Mouse (Mus musculus) liver, embryonic 11.5 days (tissue): ENCODE results near the gene Vps26b. TPM values are rescaled to one million over a fixed set of nuclear protein-coding genes. Genes with fewer than 3 reads are reported as not detected.

Experiments used
- ATAC-seq: fragments of 200-750 bp; cut with Nextera tagmentation; replicated peaks from 2 replicates; pipeline ENCODE4 v1.8.0; 2017; ENCODE audit warnings: moderate number of reproducible peaks, mild to moderate bottlenecking, moderate TSS enrichment, moderate library complexity; ENCODE audit not compliant: low FRiP score
- DNase-seq: peaks from one replicate; pipeline ENCODE4 v3.0.0-alpha.2; 2017; ENCODE audit warnings: low spot score
- H3K27ac ChIP-seq: fragments of 300-500 bp; sonication (generic); 2 replicates; pipeline ENCODE4 v1.5.1; 2014; ENCODE audit warnings: mild to moderate bottlenecking, low read depth, low read length, control low read depth
- H3K27me3 ChIP-seq: fragments of 300-500 bp; sonication (generic); replicated peaks from 2 replicates; pipeline ENCODE4 v1.6.1; 2014; ENCODE audit warnings: low read length, mixed read lengths; ENCODE audit not compliant: control insufficient read depth, insufficient read depth
- H3K36me3 ChIP-seq: fragments of 300-500 bp; sonication (generic); 2 replicates; pipeline ENCODE4 v1.6.1; 2014; ENCODE audit warnings: mild to moderate bottlenecking, low read length, moderate library complexity, mixed read lengths; ENCODE audit not compliant: control insufficient read depth, insufficient read depth
- H3K4me1 ChIP-seq: fragments of 300-500 bp; sonication (generic); replicated peaks from 2 replicates; pipeline ENCODE4 v1.6.1; 2014; ENCODE audit warnings: low read length, mixed read lengths; ENCODE audit not compliant: control insufficient read depth, insufficient read depth
- H3K4me2 ChIP-seq: fragments of 300-500 bp; sonication (generic); 2 replicates; pipeline ENCODE4 v1.6.1; 2014; ENCODE audit warnings: mild to moderate bottlenecking, control low read depth, moderate library complexity
- H3K4me3 ChIP-seq: fragments of 300-500 bp; sonication (generic); 2 replicates; pipeline ENCODE4 v1.5.1; 2014; ENCODE audit warnings: low read depth, low read length, control low read depth
- H3K9ac ChIP-seq: fragments of 300-500 bp; sonication (generic); 2 replicates; pipeline ENCODE4 v1.6.1; 2014; ENCODE audit warnings: low read depth, low read length, control low read depth
- H3K9me3 ChIP-seq: fragments of 300-500 bp; sonication (generic); 2 replicates; pipeline ENCODE4 v1.6.1; 2016; ENCODE audit warnings: low read length, inconsistent platforms, mixed read lengths; ENCODE audit not compliant: control insufficient read depth
- WGBS: fragments of 180-500 bp; shearing (Covaris S2); extraction: QIAGEN DNeasy Blood & Tissue Kit; methylation state at CpG from one replicate; pipeline ENCODE4 v1.1.7; 2014; 5-methylcytosine and 5-hydroxymethylcytosine counted together
- polyA plus RNA-seq: library from polyadenylated mRNA; unstranded; fragments of >200 nt; fragmentation: Nextera tagmentation; extraction: Ambion mirVana; gene quantifications from 2 replicates; pipeline ENCODE4 v1.2.1, GENCODE M21; 2014

The Vps26b gene
- polyA plus RNA-seq, 1 experiment from 2014 or later, result 29.2 TPM

- Histone ChIP-seq H3K9me3 (no peaks in the 10 kb centered on the region), H3K36me3 (no peaks in the 10 kb centered on the region), H3K4me2 (peak overlapping the region; percentile 97), H3K27me3 (no peaks in the 10 kb centered on the region), H3K4me1 (peaks cover 25% of the 10 kb centered on the region), H3K4me3 (peak overlapping the region; percentile 97), H3K27ac (peak overlapping the region; percentile 80), H3K9ac (peak overlapping the region; percentile 92)
- under 1% methylated on average over 52 of the region's 52 CpGs for WGBS
- ATAC-seq (peak; percentile 30), DNase-seq (no peak)
Measured at GRCm38 (mm10) chr9:27029022-27029827, 640 bp downstream of the Vps26b start.

- Histone ChIP-seq H3K36me3 (no peaks in the 10 kb centered on the region; the same call in 1 of the 2 replicates), H3K4me3 (no peak overlapping the region), H3K27me3 (no peaks in the 10 kb centered on the region), H3K9ac (no peak overlapping the region), H3K9me3 (no peaks in the 10 kb centered on the region), H3K27ac (no peak overlapping the region), H3K4me1 (peaks cover 20% of the 10 kb centered on the region), H3K4me2 (no peak overlapping the region)
- ATAC-seq (no peak), DNase-seq (no peak)
- 28% methylated on average over 1 of the region's 1 CpGs for WGBS
Measured at GRCm38 (mm10) chr9:27026708-27027107, 3.2 kb downstream of the Vps26b start.

DNA sequence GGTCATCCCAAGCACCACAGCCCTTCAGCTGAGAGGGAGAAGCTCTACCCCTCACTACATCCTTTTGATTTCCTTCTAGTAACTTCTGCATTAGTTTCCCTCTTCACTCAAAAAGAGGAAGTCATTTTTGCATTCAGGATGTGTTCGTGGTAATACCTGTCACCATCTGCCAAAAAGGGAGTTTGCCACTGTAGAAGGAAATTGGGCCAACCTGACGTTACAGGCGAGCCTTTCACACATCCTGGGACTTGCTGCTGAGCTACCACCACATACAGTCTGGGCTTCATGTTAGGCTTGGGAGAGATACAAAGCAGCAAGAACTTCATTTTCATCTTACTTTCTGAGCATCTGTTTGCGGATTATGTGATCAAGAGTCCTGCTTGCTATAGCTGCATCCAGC is 6.2 kb downstream of the Vps26b start:
- ATAC-seq, result no peak
- Histone ChIP-seq H3K9ac (no peak overlapping the region), H3K4me2 (no peak overlapping the region), H3K36me3 (peaks cover 6% of the 10 kb centered on the region; the same call in 1 of the 2 replicates), H3K9me3 (no peaks in the 10 kb centered on the region), H3K27ac (no peak overlapping the region), H3K4me3 (no peak overlapping the region), H3K4me1 (peaks cover 16% of the 10 kb centered on the region), H3K27me3 (no peaks in the 10 kb centered on the region)
- DNase-seq, result no peak
- WGBS, result 63% methylated on average over 4 of the region's 4 CpGs

GRCm38 (mm10) chr9:27018961-27019360 is 10.9 kb downstream of the Vps26b start:
- no peaks in the 10 kb centered on the region for H3K4me1 ChIP-seq
- H3K4me2 ChIP-seq, result no peak overlapping the region
- no peak overlapping the region for H3K27ac ChIP-seq
- ATAC-seq (no peak), DNase-seq (no peak)
- no peaks in the 10 kb centered on the region for H3K27me3 ChIP-seq
- no peaks in the 10 kb centered on the region for H3K9me3 ChIP-seq
- WGBS, result 93% methylated on average over 10 of the region's 10 CpGs
- peaks cover 24% of the 10 kb centered on the region; the same call in 1 of the 2 replicates for H3K36me3 ChIP-seq
- H3K4me3 ChIP-seq, result no peak overlapping the region
- H3K9ac ChIP-seq, result no peak overlapping the region

- no peaks in the 10 kb centered on the region for H3K4me1 ChIP-seq
- ATAC-seq (no peak), DNase-seq (no peak)
- H3K27me3 ChIP-seq, result no peaks in the 10 kb centered on the region
- H3K9ac ChIP-seq, result no peak overlapping the region
- H3K4me3 ChIP-seq, result no peak overlapping the region
- H3K4me2 ChIP-seq, result no peak overlapping the region
- peaks cover 34% of the 10 kb centered on the region; the same call in 1 of the 2 replicates for H3K36me3 ChIP-seq
- no peak overlapping the region for H3K27ac ChIP-seq
- no peaks in the 10 kb centered on the region for H3K9me3 ChIP-seq
- WGBS, result 84% methylated on average over 4 of the region's 4 CpGs
Measured at GRCm38 (mm10) chr9:27011572-27011971, 18.3 kb downstream of the Vps26b start.

DNA sequence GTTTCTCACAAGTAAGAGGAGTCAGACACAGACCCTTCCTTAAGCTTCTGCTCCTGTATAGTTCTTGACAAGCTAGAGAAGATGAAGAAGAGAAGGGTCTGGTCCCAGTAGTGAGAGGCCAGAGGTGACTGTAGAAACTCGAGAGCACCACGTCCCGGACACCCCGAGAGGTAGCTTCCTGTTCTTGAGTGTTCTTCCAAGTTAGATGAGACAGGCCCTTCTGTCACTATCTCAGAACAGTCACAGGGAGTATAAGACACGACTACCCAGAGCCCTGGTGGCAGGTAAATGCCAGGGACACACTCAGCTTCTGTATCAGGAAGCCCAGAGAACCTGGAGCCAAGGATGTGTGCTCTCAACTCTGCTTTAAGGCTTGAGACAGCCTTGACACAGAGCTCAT is 20.6 kb downstream of the Vps26b start:
- WGBS, result 80% methylated on average over 5 of the region's 5 CpGs
- Histone ChIP-seq H3K4me1 (no peaks in the 10 kb centered on the region), H3K4me3 (no peak overlapping the region), H3K27ac (no peak overlapping the region), H3K9me3 (no peaks in the 10 kb centered on the region), H3K27me3 (no peaks in the 10 kb centered on the region), H3K9ac (no peak overlapping the region), H3K36me3 (peaks cover 26% of the 10 kb centered on the region; the same call in 1 of the 2 replicates), H3K4me2 (no peak overlapping the region)
- ATAC-seq (no peak), DNase-seq (no peak)

GRCm38 (mm10) chr9:27006866-27007265 is 23.0 kb downstream of the Vps26b start:
- no peaks in the 10 kb centered on the region for H3K27me3 ChIP-seq
- no peaks in the 10 kb centered on the region for H3K9me3 ChIP-seq
- H3K4me2 ChIP-seq, result no peak overlapping the region
- H3K36me3 ChIP-seq, result peaks cover 20% of the 10 kb centered on the region; the same call in 1 of the 2 replicates
- whole genome bisulfite sequencing, result 94% methylated on average over 5 of the region's 5 CpGs
- no peaks in the 10 kb centered on the region for H3K4me1 ChIP-seq
- no peak for DNase-seq
- no peak overlapping the region for H3K27ac ChIP-seq
- H3K4me3 ChIP-seq, result no peak overlapping the region
- H3K9ac ChIP-seq, result no peak overlapping the region
- ATAC-seq, result no peak

GRCm38 (mm10) chr9:27005933-27006332 is 23.9 kb downstream of the Vps26b start:
- no peak for ATAC-seq
- 73% methylated on average over 1 of the region's 1 CpGs for WGBS
- Histone ChIP-seq H3K4me3 (no peak overlapping the region), H3K9me3 (no peaks in the 10 kb centered on the region), H3K36me3 (peaks cover 17% of the 10 kb centered on the region; the same call in 1 of the 2 replicates), H3K27me3 (no peaks in the 10 kb centered on the region), H3K27ac (no peak overlapping the region), H3K9ac (no peak overlapping the region), H3K4me2 (no peak overlapping the region), H3K4me1 (peaks cover 3% of the 10 kb centered on the region)
- DNase-seq, result no peak

DNA sequence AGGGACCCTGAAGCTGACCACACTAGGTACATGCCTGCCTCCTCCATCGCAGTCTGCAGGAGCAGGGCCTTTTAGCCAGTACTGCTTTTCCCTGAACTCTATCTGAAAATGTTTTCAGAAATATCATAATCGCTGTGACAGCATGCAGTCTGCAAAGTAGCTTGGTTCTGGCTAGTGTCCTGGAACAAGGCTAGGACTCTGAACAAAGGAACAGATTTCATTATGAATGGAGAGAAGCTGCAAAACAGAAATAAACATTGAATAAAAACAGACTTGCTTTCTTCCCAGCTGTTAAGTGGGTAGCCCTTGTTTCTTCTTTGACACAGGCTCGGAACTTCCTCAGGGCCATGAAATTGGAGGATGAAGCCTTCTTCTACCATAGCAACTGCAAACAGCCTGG is 24.6 kb downstream of the Vps26b start:
- Histone ChIP-seq H3K27ac (no peak overlapping the region), H3K9me3 (no peaks in the 10 kb centered on the region), H3K9ac (no peak overlapping the region), H3K4me3 (no peak overlapping the region), H3K36me3 (peaks cover 15% of the 10 kb centered on the region; the same call in 1 of the 2 replicates), H3K4me1 (peaks cover 9% of the 10 kb centered on the region), H3K27me3 (no peaks in the 10 kb centered on the region), H3K4me2 (no peak overlapping the region)
- ATAC-seq (no peak), DNase-seq (no peak)
- 95% methylated on average over 3 of the region's 3 CpGs for WGBS
